Mouse (Mus musculus): ENCODE measurements around the gene Slc31a1. TPM values are rescaled to one million over a fixed set of nuclear protein-coding genes. Genes with fewer than 3 reads are reported as not detected.

The Slc31a1 gene
- total and polyA plus RNA-seq, 2 experiments from 2014 or later = 15.0 to 30.9 TPM

GRCm38 (mm10) chr4:62322684-62323083 is 37.8 kb upstream of the Slc31a1 start:
- no peaks in the 10 kb centered on the region for H3K27me3 ChIP-seq (ENCODE audit: insufficient read depth, low read length)
- 91% methylated on average over 3 of the region's 3 CpGs for WGBS
- H3K4me3 ChIP-seq (ENCODE audit: low read depth, low read length) = no peak overlapping the region
- H3K27ac ChIP-seq (ENCODE audit: low read depth, low read length) = no peak overlapping the region
- no peak for ATAC-seq (ENCODE audit: low FRiP score)
- TF ChIP-seq CTCF (IDR thresholded peaks at IDR 0.05) = no peak
- H3K36me3 ChIP-seq (ENCODE audit: insufficient read depth, low read length) = peaks cover 76% of the 10 kb centered on the region
- H3K9ac ChIP-seq (replicated peaks; ENCODE audit: low read length, poor library complexity, severe bottlenecking) = no peak overlapping the region
- H3K4me1 ChIP-seq (ENCODE audit: insufficient read depth, low read length) = no peaks in the 10 kb centered on the region
- DNase-seq (ENCODE audit: low spot score) = no peak
- H3K4me2 ChIP-seq (ENCODE audit: low read depth, low read length, poor library complexity, severe bottlenecking) = no peak overlapping the region
- H3K9me3 ChIP-seq (ENCODE audit: low read length) = no peaks in the 10 kb centered on the region

DNA sequence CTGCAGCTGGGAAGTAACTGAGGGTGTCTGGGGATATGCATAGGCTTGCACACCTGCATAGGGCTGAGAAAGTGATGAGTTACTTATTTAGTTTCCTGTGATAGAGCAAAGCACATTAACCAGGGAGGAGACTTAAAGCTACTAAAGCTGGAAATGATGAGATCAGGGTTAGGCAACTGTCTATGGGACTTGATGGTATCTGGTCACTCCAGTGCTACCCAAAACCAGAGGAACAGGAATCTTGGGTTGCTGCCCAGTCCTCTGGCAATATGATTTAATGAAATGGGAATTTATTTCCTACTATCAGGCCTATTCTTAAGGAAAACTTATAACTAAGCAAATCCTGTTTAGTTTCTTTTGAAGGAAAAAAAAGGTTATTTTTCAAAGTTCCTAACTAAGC is 34.4 kb upstream of the Slc31a1 start:
- no peaks in the 10 kb centered on the region for H3K9me3 ChIP-seq (ENCODE audit: low read length)
- H3K36me3 ChIP-seq (ENCODE audit: insufficient read depth, low read length) = peaks cover 62% of the 10 kb centered on the region
- DNase-seq (ENCODE audit: low spot score) (no peak), ATAC-seq (ENCODE audit: low FRiP score) (no peak)
- H3K4me3 ChIP-seq (ENCODE audit: low read depth, low read length) = no peak overlapping the region
- no peak for TF ChIP-seq CTCF (IDR thresholded peaks at IDR 0.05)
- no peak overlapping the region for H3K27ac ChIP-seq (ENCODE audit: low read depth, low read length)
- H3K4me1 ChIP-seq (ENCODE audit: insufficient read depth, low read length) = no peaks in the 10 kb centered on the region
- no peak overlapping the region for H3K4me2 ChIP-seq (ENCODE audit: low read depth, low read length, poor library complexity, severe bottlenecking)
- H3K9ac ChIP-seq (replicated peaks; ENCODE audit: low read length, poor library complexity, severe bottlenecking) = no peak overlapping the region
- H3K27me3 ChIP-seq (ENCODE audit: insufficient read depth, low read length) = no peaks in the 10 kb centered on the region

GRCm38 (mm10) chr4:62328941-62329660 is 31.4 kb upstream of the Slc31a1 start:
- no peaks in the 10 kb centered on the region for H3K9me3 ChIP-seq (ENCODE audit: low read length)
- peaks cover 48% of the 10 kb centered on the region for H3K36me3 ChIP-seq (ENCODE audit: insufficient read depth, low read length)
- no peak overlapping the region for H3K27ac ChIP-seq (ENCODE audit: low read depth, low read length)
- no peak for ATAC-seq (ENCODE audit: low FRiP score)
- H3K4me1 ChIP-seq (ENCODE audit: insufficient read depth, low read length) = no peaks in the 10 kb centered on the region
- no peak for DNase-seq (ENCODE audit: low spot score)
- 88% methylated on average over 6 of the region's 6 CpGs for WGBS
- no peak overlapping the region for H3K9ac ChIP-seq (replicated peaks; ENCODE audit: low read length, poor library complexity, severe bottlenecking)
- no peak for TF ChIP-seq CTCF (IDR thresholded peaks at IDR 0.05)
- no peak overlapping the region for H3K4me3 ChIP-seq (ENCODE audit: low read depth, low read length)
- H3K4me2 ChIP-seq (ENCODE audit: low read depth, low read length, poor library complexity, severe bottlenecking) = no peak overlapping the region
- H3K27me3 ChIP-seq (ENCODE audit: insufficient read depth, low read length) = no peaks in the 10 kb centered on the region

DNA sequence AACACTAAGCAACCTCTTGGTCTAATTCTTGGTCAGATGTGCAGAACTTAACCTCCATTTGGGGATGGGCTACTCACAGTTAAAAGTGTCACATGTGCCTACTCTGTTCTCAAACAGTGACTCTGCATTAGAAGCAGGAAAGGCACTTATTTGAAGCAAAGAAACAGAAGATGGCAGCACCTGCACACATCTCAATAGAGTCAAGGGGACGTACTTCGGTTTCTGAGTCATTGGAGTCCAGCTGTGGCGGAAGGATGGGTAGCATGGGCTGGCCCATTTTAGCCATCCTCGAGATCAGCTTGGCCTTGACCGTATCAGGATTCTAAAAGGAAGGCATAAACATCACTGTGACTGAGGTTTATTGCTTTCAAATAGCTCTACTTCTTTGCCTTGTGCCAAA is 28.6 kb upstream of the Slc31a1 start:
- H3K27ac ChIP-seq (ENCODE audit: low read depth, low read length) = no peak overlapping the region
- 83% methylated on average over 5 of the region's 5 CpGs for WGBS
- no peak for ATAC-seq (ENCODE audit: low FRiP score)
- no peaks in the 10 kb centered on the region for H3K4me1 ChIP-seq (ENCODE audit: insufficient read depth, low read length)
- DNase-seq (ENCODE audit: low spot score) = peak; percentile 7
- H3K9ac ChIP-seq (replicated peaks; ENCODE audit: low read length, poor library complexity, severe bottlenecking) = no peak overlapping the region
- no peaks in the 10 kb centered on the region for H3K27me3 ChIP-seq (ENCODE audit: insufficient read depth, low read length)
- H3K4me3 ChIP-seq (ENCODE audit: low read depth, low read length) = no peak overlapping the region
- TF ChIP-seq CTCF (IDR thresholded peaks at IDR 0.05) = peak; percentile 45
- H3K36me3 ChIP-seq (ENCODE audit: insufficient read depth, low read length) = peaks cover 35% of the 10 kb centered on the region
- H3K9me3 ChIP-seq (ENCODE audit: low read length) = no peaks in the 10 kb centered on the region
- H3K4me2 ChIP-seq (ENCODE audit: low read depth, low read length, poor library complexity, severe bottlenecking) = no peak overlapping the region

GRCm38 (mm10) chr4:62338536-62338935 is 22.0 kb upstream of the Slc31a1 start:
- 94% methylated on average over 5 of the region's 5 CpGs for WGBS

GRCm38 (mm10) chr4:62344000-62344399 is 16.5 kb upstream of the Slc31a1 start:
- no peak for ATAC-seq (ENCODE audit: low FRiP score)
- Histone ChIP-seq H3K27me3 (ENCODE audit: insufficient read depth, low read length) (no peaks in the 10 kb centered on the region), H3K36me3 (ENCODE audit: insufficient read depth, low read length) (peaks cover 22% of the 10 kb centered on the region), H3K4me3 (ENCODE audit: low read depth, low read length) (no peak overlapping the region), H3K4me2 (ENCODE audit: low read depth, low read length, poor library complexity, severe bottlenecking) (no peak overlapping the region), H3K9me3 (ENCODE audit: low read length) (no peaks in the 10 kb centered on the region), H3K27ac (ENCODE audit: low read depth, low read length) (no peak overlapping the region), H3K9ac (replicated peaks; ENCODE audit: low read length, poor library complexity, severe bottlenecking) (no peak overlapping the region), H3K4me1 (ENCODE audit: insufficient read depth, low read length) (no peaks in the 10 kb centered on the region)
- TF ChIP-seq CTCF (IDR thresholded peaks at IDR 0.05) = peak; percentile 37
- no peak for DNase-seq (ENCODE audit: low spot score)
- WGBS = 95% methylated on average over 1 of the region's 1 CpGs

More at GRCm38 (mm10) chr4:62338536-62338935, 22.0 kb upstream of the Slc31a1 start:
- no peaks in the 10 kb centered on the region for H3K27me3 ChIP-seq (ENCODE audit: insufficient read depth, low read length)
- H3K36me3 ChIP-seq (ENCODE audit: insufficient read depth, low read length) = peaks cover 38% of the 10 kb centered on the region
- H3K4me2 ChIP-seq (ENCODE audit: low read depth, low read length, poor library complexity, severe bottlenecking) = no peak overlapping the region
- TF ChIP-seq CTCF (IDR thresholded peaks at IDR 0.05) = no peak
- no peak overlapping the region for H3K9ac ChIP-seq (replicated peaks; ENCODE audit: low read length, poor library complexity, severe bottlenecking)
- no peaks in the 10 kb centered on the region for H3K9me3 ChIP-seq (ENCODE audit: low read length)
- no peaks in the 10 kb centered on the region for H3K4me1 ChIP-seq (ENCODE audit: insufficient read depth, low read length)
- no peak for DNase-seq (ENCODE audit: low spot score)
- no peak overlapping the region for H3K27ac ChIP-seq (ENCODE audit: low read depth, low read length)
- no peak for ATAC-seq (ENCODE audit: low FRiP score)
- H3K4me3 ChIP-seq (ENCODE audit: low read depth, low read length) = no peak overlapping the region
